Mouse (Mus musculus) embryo, embryonic 11 days (tissue): Measurements from ENCODE around the gene Srcin1.
A peak's percentile ranks its signal among the peaks of the same experiment; 100 is the strongest.

Source experiments
- DNase-seq: peaks from one replicate; pipeline ENCODE4 v3.0.0-alpha.2; 2015

Gene Srcin1

GRCm38 (mm10) chr11:97499865-97500719 lies 75.9 kb downstream of the Srcin1 start, which contains the start of gene 4933428G20Rik:
Gene 4933428G20Rik, minus strand, starts transcription at chr11:97500340.
- peak; percentile 37 for DNase-seq

DNA sequence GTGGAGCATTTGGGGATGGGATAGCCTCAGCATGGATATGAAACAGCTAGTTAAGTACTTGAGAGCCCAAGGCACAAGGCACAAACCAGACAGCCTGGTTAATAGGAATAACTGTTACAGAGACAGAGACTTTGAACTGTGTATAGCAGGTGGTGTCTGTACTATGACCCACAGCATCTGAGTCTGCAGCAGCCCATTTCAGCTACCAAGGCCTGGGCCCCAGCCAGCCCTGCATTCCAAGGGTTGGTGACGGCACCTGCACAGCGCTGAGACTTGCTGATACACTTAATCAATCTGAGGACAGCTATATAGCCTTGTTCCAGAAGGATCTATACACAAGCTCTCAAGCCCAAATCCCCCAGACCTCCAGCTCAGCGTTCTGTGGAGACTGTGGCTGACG lies 78.4 kb downstream of the Srcin1 start:
- no peak for DNase-seq

DNA sequence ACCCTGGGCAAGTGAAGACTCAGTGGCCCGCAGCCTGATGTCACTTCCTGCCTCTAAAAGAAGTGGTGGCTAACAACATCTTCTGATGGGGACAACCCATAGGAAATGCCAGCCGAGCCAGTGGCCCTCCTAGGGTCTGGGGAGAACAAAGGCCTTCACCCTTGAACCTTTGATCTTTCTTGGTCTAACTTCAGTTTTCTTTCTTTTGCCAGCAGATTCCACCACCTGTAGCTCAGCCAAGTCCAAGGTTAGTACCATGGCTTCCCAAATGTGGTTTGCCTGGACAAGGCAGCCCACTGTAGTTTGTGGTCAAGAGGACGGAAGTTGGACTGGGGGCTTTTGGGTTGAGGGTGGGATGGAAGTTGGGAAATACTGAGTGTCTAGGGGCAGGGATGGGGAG lies 83.2 kb downstream of the Srcin1 start:
- DNase-seq: no peak

GRCm38 (mm10) chr11:97491640-97492039 lies 84.3 kb downstream of the Srcin1 start:
- DNase-seq: no peak

- DNase-seq: peak; percentile 85
Measured at GRCm38 (mm10) chr11:97489589-97490324, 86.2 kb downstream of the Srcin1 start.

- DNase-seq: no peak
Measured at GRCm38 (mm10) chr11:97487656-97488055, 88.3 kb downstream of the Srcin1 start.

DNA sequence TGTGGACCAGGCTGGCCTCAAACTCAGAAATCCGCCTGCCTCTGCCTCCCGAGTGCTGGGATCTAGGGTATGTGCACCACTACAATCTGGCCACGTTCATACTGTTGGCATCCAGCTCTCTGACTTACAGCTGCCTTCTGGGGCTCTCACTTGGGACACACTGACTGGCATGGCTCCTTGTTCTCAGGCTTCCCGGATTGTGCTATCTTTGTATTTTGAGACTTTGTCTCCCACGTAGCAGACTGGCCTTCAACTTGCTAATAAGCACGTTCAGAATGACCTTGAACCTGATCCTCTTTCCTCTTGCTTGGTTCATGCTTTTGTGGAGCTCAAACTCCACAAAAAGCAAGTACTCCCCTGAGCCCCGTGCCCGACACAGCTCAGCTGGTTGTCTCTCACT lies 90.3 kb downstream of the Srcin1 start:
- no peak for DNase-seq

GRCm38 (mm10) chr11:97479824-97480223 lies 96.2 kb downstream of the Srcin1 start:
- DNase-seq: no peak

DNA sequence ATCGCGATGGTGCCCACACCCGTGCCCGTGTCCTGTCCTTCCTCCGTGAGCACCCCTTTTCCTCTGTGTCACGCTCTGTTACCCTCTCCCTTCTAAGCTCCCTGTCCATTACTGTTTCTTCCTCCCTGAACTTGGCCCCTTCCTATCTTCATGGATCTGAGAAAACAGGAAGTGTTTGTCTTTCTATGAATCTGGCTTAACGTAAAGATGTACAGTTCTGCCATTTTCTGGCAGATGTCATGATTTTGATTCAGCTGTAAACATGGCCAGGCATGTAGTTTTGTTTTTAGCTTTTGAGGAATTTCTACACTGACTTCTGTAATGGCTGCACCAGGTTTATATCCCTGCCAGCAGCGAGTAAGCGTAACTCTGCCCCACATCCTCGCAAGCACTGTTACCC lies 96.9 kb downstream of the Srcin1 start:
- DNase-seq: no peak

DNA sequence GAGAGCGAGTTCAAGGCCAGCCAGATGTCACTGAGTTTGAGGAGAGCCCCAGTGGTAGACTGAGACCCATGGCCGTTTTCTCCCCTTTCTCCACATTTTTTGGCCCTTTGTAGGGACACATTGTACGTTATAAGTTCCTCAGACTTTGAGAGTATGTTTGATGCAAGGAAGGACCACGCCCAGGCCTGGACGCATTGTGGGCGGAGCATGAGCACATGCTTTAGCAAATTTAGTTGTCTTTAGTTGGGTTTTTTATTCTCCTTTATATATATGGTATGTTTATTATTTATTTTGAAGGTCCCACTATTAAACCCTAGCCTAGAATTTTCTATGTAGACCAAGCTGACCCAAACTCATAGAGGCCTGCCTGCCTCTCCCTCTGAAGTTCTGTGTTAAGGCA lies 97.6 kb downstream of the Srcin1 start:
- no peak for DNase-seq

DNA sequence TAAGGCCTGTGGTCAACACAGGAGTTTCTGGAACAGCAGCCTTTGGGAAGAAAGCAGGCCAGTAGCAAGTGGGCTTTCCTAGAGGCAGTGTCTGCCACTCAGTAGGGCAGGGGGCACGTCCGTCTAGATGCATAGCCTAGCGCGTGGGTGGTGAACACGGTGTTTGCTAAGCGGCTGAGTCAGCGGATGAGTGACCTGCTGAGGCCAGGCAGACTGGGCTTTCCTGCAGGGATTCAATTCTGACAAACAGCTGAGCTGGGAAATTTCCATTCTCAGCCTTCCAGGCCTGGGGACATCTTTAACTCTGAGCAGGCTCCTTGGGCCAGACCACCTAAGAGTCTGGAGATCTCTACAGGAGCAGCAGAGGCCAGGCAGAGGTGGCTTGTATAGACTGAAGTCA lies 98.6 kb downstream of the Srcin1 start:
- DNase-seq: no peak

- DNase-seq: peak; percentile 87
Measured at GRCm38 (mm10) chr11:97476334-97477095, 99.5 kb downstream of the Srcin1 start.

GRCm38 (mm10) chr11:97471276-97471675 lies 104.7 kb downstream of the Srcin1 start:
- no peak for DNase-seq

DNA sequence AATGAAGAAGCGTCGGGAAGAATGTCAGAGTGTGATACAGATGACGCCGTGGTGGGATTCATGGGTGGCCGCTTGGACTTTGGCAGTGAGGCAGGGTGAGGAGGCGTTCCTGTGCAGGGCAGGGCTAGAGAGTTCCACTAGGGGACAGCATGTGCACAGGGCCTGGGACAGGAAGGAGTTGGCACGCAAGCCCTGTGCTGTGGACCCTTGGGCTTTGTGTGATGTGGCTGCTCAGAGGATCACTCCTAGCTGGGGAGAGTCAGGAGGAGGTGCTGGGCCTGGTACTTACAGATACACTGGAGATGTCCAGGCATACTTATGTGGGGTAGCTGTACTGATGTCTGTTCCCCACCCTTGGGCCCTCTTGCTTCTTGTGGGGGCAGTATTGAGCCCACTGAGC lies 106.2 kb downstream of the Srcin1 start:
- no peak for DNase-seq

DNA sequence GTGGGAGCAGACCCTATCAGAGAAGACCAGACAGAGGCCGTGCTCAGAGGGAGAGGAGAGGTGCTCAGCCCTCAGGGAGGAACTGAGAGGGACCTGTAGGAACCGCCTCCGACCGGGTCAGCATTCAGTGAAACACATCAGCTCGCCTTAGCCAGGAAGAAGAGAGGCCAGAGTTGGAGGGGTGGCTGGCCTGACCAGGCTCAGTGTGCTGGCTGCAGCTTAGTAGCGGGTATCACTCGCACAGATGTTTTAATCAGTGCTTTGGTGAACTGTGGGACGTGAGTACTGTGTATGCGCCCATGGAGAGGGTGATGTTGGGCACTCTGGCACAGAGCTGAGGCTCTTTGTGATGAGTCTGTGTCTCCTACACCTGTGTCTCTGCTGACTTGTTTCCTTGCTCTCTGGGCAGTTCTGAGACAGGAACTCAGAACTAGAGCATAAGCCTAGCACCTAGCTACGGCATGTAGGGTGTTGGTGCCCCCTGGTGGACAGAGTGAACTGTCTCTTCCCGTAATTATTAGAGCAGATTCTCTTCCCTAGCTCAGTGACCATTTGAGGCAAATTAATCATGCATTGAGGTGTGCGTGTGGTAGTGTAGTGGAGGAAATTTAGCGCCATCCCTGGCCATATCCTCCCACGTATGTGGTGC lies 107.2 kb downstream of the Srcin1 start:
- peak; percentile 92 for DNase-seq

DNA sequence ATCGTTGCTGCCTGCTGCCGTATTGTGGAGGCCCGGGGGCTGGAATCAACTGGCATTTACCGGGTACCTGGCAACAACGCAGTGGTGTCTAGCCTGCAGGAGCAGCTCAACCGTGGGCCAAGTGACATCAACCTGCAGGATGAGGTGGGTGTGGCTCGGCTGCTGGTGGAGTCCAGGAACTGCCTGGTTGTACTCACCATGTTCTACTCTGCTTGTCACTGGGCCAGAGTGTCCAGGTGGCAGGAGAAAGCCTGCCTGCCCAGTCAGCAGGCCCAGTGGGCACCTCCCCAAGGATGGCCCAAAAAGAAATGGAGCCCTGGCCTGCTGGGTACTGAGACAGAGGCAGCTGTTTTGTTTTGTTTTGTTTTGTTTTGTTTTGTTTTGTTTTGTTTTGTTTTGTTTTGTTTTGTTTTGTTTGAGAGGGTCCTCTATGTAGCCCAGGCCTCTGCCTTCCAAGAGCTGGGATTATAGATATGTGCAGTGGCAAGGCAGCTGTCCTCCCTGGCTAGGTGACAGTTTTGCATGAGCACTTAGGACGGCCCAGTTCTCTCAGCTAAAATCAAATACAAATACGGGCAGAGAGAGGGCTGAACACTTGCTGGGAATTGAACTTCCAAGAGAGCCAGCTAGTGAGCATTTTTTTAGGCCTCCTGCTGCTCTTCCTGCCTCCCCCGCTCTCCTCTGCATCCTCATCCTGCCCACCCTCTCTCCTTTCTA lies 109.4 kb downstream of the Srcin1 start:
- no peak for DNase-seq

GRCm38 (mm10) chr11:97465957-97466356 lies 110.0 kb downstream of the Srcin1 start:
- no peak for DNase-seq

DNA sequence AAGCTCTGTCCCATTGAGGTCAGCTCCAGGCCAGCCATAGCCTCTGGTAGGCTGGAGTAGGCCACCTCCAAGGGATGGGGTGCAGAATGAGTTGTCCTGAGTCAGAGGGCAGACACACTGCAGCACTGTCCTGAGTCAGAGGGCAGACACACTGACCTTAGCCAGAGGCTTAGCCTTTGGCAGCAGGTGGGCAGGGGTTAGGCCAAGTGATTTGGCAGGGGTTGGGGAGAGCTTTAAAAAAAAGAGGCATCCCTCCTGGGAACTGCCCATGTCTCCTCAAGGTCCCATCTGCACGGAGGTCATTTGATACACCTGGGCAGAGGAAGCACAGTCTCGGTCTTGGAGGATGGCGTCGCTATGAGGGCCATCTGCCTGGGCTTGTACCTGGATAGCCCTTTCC lies 112.0 kb downstream of the Srcin1 start:
- no peak for DNase-seq

- DNase-seq: no peak
Measured at GRCm38 (mm10) chr11:97463166-97463565, 112.8 kb downstream of the Srcin1 start.

DNA sequence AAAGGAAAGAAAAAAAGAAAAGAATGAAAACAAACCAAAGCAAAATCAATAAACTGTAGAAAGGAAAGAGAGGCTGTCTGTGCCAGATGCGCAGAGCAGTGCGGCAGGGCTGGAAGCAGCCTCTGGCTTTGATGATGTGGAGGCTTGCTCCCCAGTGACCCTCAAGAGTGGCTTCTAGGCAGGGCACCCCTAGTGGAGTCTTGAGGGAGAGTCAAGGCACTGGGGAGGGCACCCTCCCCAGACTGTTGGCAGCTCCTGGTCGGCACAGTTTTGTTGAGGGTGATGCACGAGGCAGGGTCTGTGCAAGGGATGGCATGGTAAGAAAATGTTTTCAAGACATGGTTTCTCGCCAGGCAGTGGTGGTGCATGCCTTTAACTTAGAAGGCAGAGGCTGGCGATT lies 113.4 kb downstream of the Srcin1 start:
- no peak for DNase-seq

- DNase-seq: no peak
Measured at GRCm38 (mm10) chr11:97461307-97461820, 114.6 kb downstream of the Srcin1 start.
